Mouse (Mus musculus): ENCODE measurements around the gene Fcrl5.

Gene Fcrl5

GRCm38 (mm10) chr3:87533667-87534378, 98.2 kb downstream of the Fcrl5 start:
- no peak for DNase-seq

- DNase-seq, result no peak
Measured at GRCm38 (mm10) chr3:87538034-87538433, 102.5 kb downstream of the Fcrl5 start.

GRCm38 (mm10) chr3:87540028-87540675, 104.6 kb downstream of the Fcrl5 start:
- DNase-seq, result no peak

- no peak for DNase-seq
Measured at GRCm38 (mm10) chr3:87540714-87541113, 105.1 kb downstream of the Fcrl5 start.

GRCm38 (mm10) chr3:87542481-87543215, 107.1 kb downstream of the Fcrl5 start:
- no peak for DNase-seq

- no peak for DNase-seq
Measured at GRCm38 (mm10) chr3:87545554-87545953, 110.0 kb downstream of the Fcrl5 start.

- no peak for DNase-seq
Measured at GRCm38 (mm10) chr3:87546291-87546721, 110.7 kb downstream of the Fcrl5 start.

- no peak for DNase-seq
Measured at GRCm38 (mm10) chr3:87549908-87550307, 114.3 kb downstream of the Fcrl5 start.
